Mouse (Mus musculus): ENCODE data around the gene Opn4. TPM values are rescaled to one million over a fixed set of nuclear protein-coding genes. Genes with fewer than 3 reads are reported as not detected.
A peak's percentile ranks its signal among the peaks of the same experiment; 100 is the strongest.

Gene Opn4
- polyA plus RNA-seq, 1 experiment from 2014 or later = not detected

- peaks cover 10% of the 10 kb centered on the region for H3K4me1 ChIP-seq (replicated peaks)
- H3K36me3 ChIP-seq = no peaks in the 10 kb centered on the region
- DNase-seq (ENCODE audit: low spot score) = no peak
- WGBS = 40% methylated on average over 4 of the region's 4 CpGs
- no peak overlapping the region for H3K27ac ChIP-seq
- no peak overlapping the region for H3K4me3 ChIP-seq
- no peaks in the 10 kb centered on the region for H3K9me3 ChIP-seq
- peaks cover 52% of the 10 kb centered on the region for H3K27me3 ChIP-seq (ENCODE audit: insufficient read depth, poor library complexity, severe bottlenecking)
Observed at GRCm38 (mm10) chr14:34615625-34616024, 15.7 kb upstream of the Opn4 start.

GRCm38 (mm10) chr14:34615082-34615481, 15.1 kb upstream of the Opn4 start:
- Histone ChIP-seq H3K27ac (peak overlapping the region; percentile 23; the same call in 1 of the 2 replicates), H3K27me3 (ENCODE audit: insufficient read depth, poor library complexity, severe bottlenecking) (peaks cover 52% of the 10 kb centered on the region), H3K36me3 (no peaks in the 10 kb centered on the region), H3K4me3 (peak overlapping the region; percentile 38), H3K4me1 (replicated peaks) (peaks cover 10% of the 10 kb centered on the region), H3K9me3 (no peaks in the 10 kb centered on the region)
- DNase-seq (ENCODE audit: low spot score) = no peak
- WGBS = 2% methylated on average over 13 of the region's 13 CpGs

GRCm38 (mm10) chr14:34614551-34614950, 14.6 kb upstream of the Opn4 start:
- no peaks in the 10 kb centered on the region for H3K9me3 ChIP-seq
- H3K4me3 ChIP-seq = peak overlapping the region; percentile 38
- H3K4me1 ChIP-seq (replicated peaks) = peaks cover 10% of the 10 kb centered on the region
- peak overlapping the region; percentile 23; the same call in 1 of the 2 replicates for H3K27ac ChIP-seq
- no peaks in the 10 kb centered on the region for H3K36me3 ChIP-seq
- peaks cover 52% of the 10 kb centered on the region for H3K27me3 ChIP-seq (ENCODE audit: insufficient read depth, poor library complexity, severe bottlenecking)
- no peak for DNase-seq (ENCODE audit: low spot score)
- WGBS = 8% methylated on average over 15 of the region's 15 CpGs

GRCm38 (mm10) chr14:34613523-34613922, 13.6 kb upstream of the Opn4 start:
- H3K9me3 ChIP-seq = no peaks in the 10 kb centered on the region
- peaks cover 10% of the 10 kb centered on the region for H3K4me1 ChIP-seq (replicated peaks)
- 61% methylated on average over 6 of the region's 6 CpGs for WGBS
- H3K27ac ChIP-seq = no peak overlapping the region
- DNase-seq (ENCODE audit: low spot score) = no peak
- peaks cover 48% of the 10 kb centered on the region for H3K27me3 ChIP-seq (ENCODE audit: insufficient read depth, poor library complexity, severe bottlenecking)
- H3K4me3 ChIP-seq = no peak overlapping the region
- H3K36me3 ChIP-seq = no peaks in the 10 kb centered on the region

- WGBS = 44% methylated on average over 4 of the region's 4 CpGs
- Histone ChIP-seq H3K4me1 (replicated peaks) (peaks cover 14% of the 10 kb centered on the region), H3K9me3 (no peaks in the 10 kb centered on the region), H3K4me3 (no peak overlapping the region), H3K27me3 (ENCODE audit: insufficient read depth, poor library complexity, severe bottlenecking) (peaks cover 46% of the 10 kb centered on the region), H3K36me3 (no peaks in the 10 kb centered on the region), H3K27ac (no peak overlapping the region)
- no peak for DNase-seq (ENCODE audit: low spot score)
Observed at GRCm38 (mm10) chr14:34612222-34612621, 12.3 kb upstream of the Opn4 start.

GRCm38 (mm10) chr14:34611591-34611990, 11.6 kb upstream of the Opn4 start:
- no peak for DNase-seq (ENCODE audit: low spot score)
- 87% methylated on average over 4 of the region's 4 CpGs for WGBS

GRCm38 (mm10) chr14:34601910-34602309, 2.0 kb upstream of the Opn4 start:
- no peaks in the 10 kb centered on the region for H3K9me3 ChIP-seq

More at GRCm38 (mm10) chr14:34611591-34611990, 11.6 kb upstream of the Opn4 start:
- H3K4me3 ChIP-seq = no peak overlapping the region
- peaks cover 47% of the 10 kb centered on the region for H3K27me3 ChIP-seq (ENCODE audit: insufficient read depth, poor library complexity, severe bottlenecking)
- H3K27ac ChIP-seq = no peak overlapping the region
- H3K4me1 ChIP-seq (replicated peaks) = peaks cover 15% of the 10 kb centered on the region
- H3K9me3 ChIP-seq = no peaks in the 10 kb centered on the region
- no peaks in the 10 kb centered on the region for H3K36me3 ChIP-seq

GRCm38 (mm10) chr14:34595596-34596255, 4.2 kb downstream of the Opn4 start:
- 81% methylated on average over 17 of the region's 17 CpGs for WGBS
- no peaks in the 10 kb centered on the region for H3K36me3 ChIP-seq
- no peak for DNase-seq (ENCODE audit: low spot score)
- peaks cover 20% of the 10 kb centered on the region; the same call in 1 of the 2 replicates for H3K4me1 ChIP-seq (replicated peaks)
- no peaks in the 10 kb centered on the region for H3K9me3 ChIP-seq
- no peaks in the 10 kb centered on the region for H3K27me3 ChIP-seq (ENCODE audit: insufficient read depth, poor library complexity, severe bottlenecking)
- no peak overlapping the region for H3K27ac ChIP-seq
- no peak overlapping the region for H3K4me3 ChIP-seq

More at GRCm38 (mm10) chr14:34601910-34602309, 2.0 kb upstream of the Opn4 start:
- H3K27me3 ChIP-seq (ENCODE audit: insufficient read depth, poor library complexity, severe bottlenecking) = no peaks in the 10 kb centered on the region
- 0 out of 2 replicates have a peak, but pooled peaks cover 5% of the 10 kb centered on the region for H3K4me1 ChIP-seq (replicated peaks)
- no peak for DNase-seq (ENCODE audit: low spot score)
- H3K4me3 ChIP-seq = no peak overlapping the region
- no peak overlapping the region for H3K27ac ChIP-seq
- WGBS = 95% methylated on average over 7 of the region's 7 CpGs
- H3K36me3 ChIP-seq = no peaks in the 10 kb centered on the region

- H3K9me3 ChIP-seq = no peaks in the 10 kb centered on the region
- 77% methylated on average over 15 of the region's 15 CpGs for WGBS
- no peak for DNase-seq (ENCODE audit: low spot score)
Observed at GRCm38 (mm10) chr14:34591741-34592535, 8.0 kb downstream of the Opn4 start.

GRCm38 (mm10) chr14:34590743-34591675, 8.9 kb downstream of the Opn4 start:
- Histone ChIP-seq H3K4me3 (0 out of 2 replicates have a peak overlapping the region, but pooled peaks have one; percentile 7), H3K27ac (no peak overlapping the region), H3K4me1 (replicated peaks) (peaks cover 20% of the 10 kb centered on the region; the same call in 1 of the 2 replicates), H3K9me3 (no peaks in the 10 kb centered on the region), H3K27me3 (ENCODE audit: insufficient read depth, poor library complexity, severe bottlenecking) (no peaks in the 10 kb centered on the region), H3K36me3 (no peaks in the 10 kb centered on the region)
- no peak for DNase-seq (ENCODE audit: low spot score)
- WGBS = 64% methylated on average over 24 of the region's 24 CpGs

More at GRCm38 (mm10) chr14:34591741-34592535, 8.0 kb downstream of the Opn4 start:
- no peak overlapping the region for H3K4me3 ChIP-seq
- peaks cover 25% of the 10 kb centered on the region; the same call in 1 of the 2 replicates for H3K4me1 ChIP-seq (replicated peaks)
- no peaks in the 10 kb centered on the region for H3K27me3 ChIP-seq (ENCODE audit: insufficient read depth, poor library complexity, severe bottlenecking)
- no peaks in the 10 kb centered on the region for H3K36me3 ChIP-seq
- no peak overlapping the region for H3K27ac ChIP-seq

- DNase-seq (ENCODE audit: low spot score) = no peak
- no peaks in the 10 kb centered on the region for H3K36me3 ChIP-seq
- no peak overlapping the region for H3K27ac ChIP-seq
- 86% methylated on average over 5 of the region's 5 CpGs for WGBS
- H3K27me3 ChIP-seq (ENCODE audit: insufficient read depth, poor library complexity, severe bottlenecking) = no peaks in the 10 kb centered on the region
- no peak overlapping the region for H3K4me3 ChIP-seq
- no peaks in the 10 kb centered on the region for H3K9me3 ChIP-seq
- peaks cover 20% of the 10 kb centered on the region; the same call in 1 of the 2 replicates for H3K4me1 ChIP-seq (replicated peaks)
Observed at GRCm38 (mm10) chr14:34590017-34590570, 9.8 kb downstream of the Opn4 start.

- Histone ChIP-seq H3K27ac (no peak overlapping the region), H3K27me3 (ENCODE audit: insufficient read depth, poor library complexity, severe bottlenecking) (no peaks in the 10 kb centered on the region), H3K4me1 (replicated peaks) (peaks cover 20% of the 10 kb centered on the region; the same call in 1 of the 2 replicates), H3K4me3 (no peak overlapping the region), H3K9me3 (no peaks in the 10 kb centered on the region), H3K36me3 (no peaks in the 10 kb centered on the region)
- DNase-seq (ENCODE audit: low spot score) = no peak
- 90% methylated on average over 8 of the region's 8 CpGs for WGBS
Observed at GRCm38 (mm10) chr14:34589185-34589713, 10.7 kb downstream of the Opn4 start.

Measured in hindbrain, embryonic 10.5 days (tissue).